Mouse (Mus musculus) cerebellum, postnatal 25 days (tissue): ENCODE data around the gene B4galnt4.
"Not testable (repeated sequence)": the region's sequence is repeated elsewhere in the genome, so short reads cannot be mapped to it uniquely, and the experiment has no call there.

Source experiments
- DNase-seq, 2 experiments: peaks; one replicate each; pipeline ENCODE4 v3.0.0; 2021; ENCODE audit warnings: mixed read lengths in 2 of 2

The B4galnt4 gene

GRCm38 (mm10) chr7:141060426-141061242, at the start of gene B4galnt4:
TSS of gene B4galnt4 (plus strand) at chr7:141061104.
- DNase-seq, result peak; percentile 95 to 97

- no peak for DNase-seq
Measured at GRCm38 (mm10) chr7:141011238-141011770, 49.6 kb upstream of the B4galnt4 start.

- no peak for DNase-seq
Measured at GRCm38 (mm10) chr7:141016707-141017697, 43.9 kb upstream of the B4galnt4 start.

GRCm38 (mm10) chr7:141017824-141018223, 43.1 kb upstream of the B4galnt4 start, which contains the start of gene Ifitm6:
TSS of gene Ifitm6 (minus strand) at chr7:141017924.
- not testable (repeated sequence) for DNase-seq

DNA sequence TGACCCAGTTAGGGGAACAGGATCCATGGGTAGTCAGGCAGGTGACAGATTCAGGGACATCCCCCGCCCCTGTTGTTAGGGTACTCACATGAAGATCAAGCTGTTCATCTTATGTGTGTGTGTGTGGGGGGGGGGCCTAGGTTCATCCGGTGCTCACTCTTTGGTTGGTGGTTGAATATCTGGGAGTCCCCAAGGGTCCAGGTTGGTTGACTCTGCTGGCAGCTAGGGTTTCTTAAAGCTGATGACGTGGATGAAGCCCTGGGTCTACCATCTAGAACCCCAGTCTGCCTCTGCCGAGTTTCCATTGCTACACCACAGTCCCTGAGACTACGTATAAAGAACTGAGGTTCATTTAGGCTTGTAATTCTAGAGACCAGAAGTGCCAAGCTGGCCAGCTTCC, 41.9 kb upstream of the B4galnt4 start:
- no peak for DNase-seq

GRCm38 (mm10) chr7:141021489-141022449, 39.1 kb upstream of the B4galnt4 start:
- no peak for DNase-seq

GRCm38 (mm10) chr7:141024865-141025838, 35.8 kb upstream of the B4galnt4 start:
- DNase-seq, result no peak

DNA sequence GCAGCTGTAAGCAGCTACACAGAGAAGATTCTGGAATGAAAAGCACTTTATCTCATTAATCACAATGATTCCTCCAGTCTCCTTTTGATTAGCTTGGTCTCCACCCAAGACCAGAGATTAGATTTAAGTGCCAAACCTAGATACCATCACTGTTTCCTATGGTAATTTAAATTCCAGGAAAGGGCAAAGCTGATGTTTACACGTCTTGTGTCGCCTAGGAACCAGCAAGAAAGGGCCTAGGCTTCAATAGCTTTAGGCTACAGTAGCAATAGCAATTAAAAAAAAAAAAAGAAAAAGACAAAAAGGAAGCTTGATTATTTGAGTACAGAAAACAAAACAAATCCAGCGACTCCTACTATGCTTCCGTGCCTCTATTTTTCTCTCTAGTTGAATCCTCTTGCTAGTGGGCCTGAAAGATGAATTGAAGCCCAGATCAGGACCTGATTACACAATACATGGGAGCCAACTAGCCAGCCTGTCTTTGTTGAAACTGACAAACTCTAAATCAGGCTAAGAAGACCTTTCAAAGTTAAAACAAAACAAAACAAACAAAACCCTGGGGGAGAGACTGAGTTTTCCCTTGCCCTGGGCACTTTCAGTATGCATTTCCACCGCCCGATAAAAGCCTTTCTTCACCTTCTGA, 34.7 kb upstream of the B4galnt4 start:
- DNase-seq, result no peak

GRCm38 (mm10) chr7:141026740-141027098, 34.2 kb upstream of the B4galnt4 start:
- no peak for DNase-seq

- DNase-seq, result no peak
Measured at GRCm38 (mm10) chr7:141028831-141029230, 32.1 kb upstream of the B4galnt4 start, which contains the start of gene Gm17387. TSS of gene Gm17387 (plus strand) at chr7:141029131.

DNA sequence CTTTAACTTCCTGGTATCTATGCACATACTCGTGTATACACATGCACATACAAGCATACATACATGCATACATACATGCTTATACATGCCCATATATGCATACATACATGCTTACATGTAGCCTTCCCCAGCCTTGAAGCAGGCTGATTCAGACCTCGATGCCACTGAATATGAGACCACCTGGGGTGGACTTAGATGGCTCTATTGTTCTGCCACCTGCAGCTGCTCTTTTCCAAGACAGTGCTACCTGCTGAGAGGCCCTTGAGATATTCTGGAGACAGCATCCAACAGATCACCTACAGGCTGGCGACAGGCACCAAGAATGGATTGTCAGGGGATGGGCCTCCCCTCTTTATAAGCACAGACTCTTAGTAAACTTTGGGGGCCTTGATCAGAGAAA, 30.5 kb upstream of the B4galnt4 start:
- DNase-seq, result no peak

- DNase-seq, result no peak
Measured at GRCm38 (mm10) chr7:141032458-141033167, 28.3 kb upstream of the B4galnt4 start.

GRCm38 (mm10) chr7:141036624-141037023, 24.3 kb upstream of the B4galnt4 start:
- not testable (repeated sequence) for DNase-seq

DNA sequence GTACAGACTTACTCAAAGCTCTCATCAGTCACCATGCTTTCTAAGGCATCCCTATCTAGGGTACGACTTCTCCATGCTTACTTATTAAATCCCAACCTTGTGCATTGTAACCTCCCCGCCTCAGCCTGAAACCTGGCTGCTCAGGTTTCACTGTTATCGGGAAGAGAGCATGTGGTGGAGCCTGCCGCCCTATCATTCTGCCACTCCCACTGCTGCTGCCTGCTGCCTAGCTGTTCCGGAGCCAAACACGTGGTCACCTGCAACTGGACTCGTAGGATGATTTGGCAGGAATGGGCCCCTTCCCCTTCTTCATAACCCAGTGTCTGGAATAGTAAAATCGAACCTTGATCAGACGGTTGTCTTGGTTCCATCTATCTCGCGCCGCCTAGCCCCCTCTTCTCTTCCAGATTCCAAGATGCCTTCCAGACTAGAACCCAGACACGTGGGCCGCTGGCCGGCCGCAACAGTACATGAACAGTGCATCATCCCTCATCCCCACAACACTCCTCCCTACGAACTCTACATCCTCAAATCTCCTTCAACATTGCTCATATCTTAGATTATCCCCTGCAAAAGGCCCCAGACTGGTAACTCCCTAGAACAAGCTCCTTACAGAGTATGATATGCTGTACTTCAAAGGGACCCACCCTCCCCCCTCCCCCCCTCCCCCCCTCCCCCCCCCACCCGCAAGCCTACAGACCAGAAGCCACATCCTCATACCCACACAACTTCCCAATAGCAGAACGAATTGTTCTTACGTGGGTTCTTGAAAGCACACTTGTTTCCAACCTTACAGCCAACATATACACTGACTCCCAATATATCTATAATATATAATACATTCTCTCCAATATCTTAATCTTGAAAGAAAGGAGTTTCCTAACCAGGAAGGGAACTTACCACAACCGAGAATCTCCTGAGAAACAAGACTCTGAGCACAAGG, 22.5 kb upstream of the B4galnt4 start:
- no peak for DNase-seq

DNA sequence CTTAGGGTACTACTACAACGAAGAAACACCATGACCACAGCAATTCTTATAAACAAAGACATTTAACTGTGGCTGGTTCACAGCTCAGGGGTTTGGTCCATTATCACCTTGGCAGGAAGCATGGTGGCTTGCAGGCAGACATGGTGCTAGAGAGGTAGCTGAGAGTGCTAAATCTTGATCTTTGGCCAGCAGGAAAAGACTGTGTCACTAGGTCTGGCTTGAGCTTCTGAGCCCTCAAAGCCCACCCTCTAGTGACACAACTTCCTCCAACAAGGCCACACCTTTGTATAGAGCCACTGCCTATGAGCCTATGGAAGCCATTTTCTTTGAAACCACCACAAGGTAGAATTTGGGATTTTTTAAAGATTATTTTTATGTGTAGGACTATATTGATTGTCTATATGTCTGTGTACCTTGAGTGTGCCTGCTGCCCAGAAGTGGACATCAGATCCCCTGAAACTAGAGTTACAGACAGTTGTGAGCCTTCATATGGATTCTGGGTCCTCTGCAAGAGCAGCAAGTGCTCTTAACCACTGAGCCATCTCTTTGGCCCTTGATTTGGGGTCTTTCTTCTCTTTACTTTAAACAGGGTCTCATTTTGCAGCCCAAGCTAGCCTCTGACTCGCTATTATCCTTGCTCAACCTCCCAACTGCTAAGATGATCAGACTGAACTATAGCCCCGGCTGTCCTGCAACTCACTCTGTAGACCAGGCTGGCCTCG, 21.4 kb upstream of the B4galnt4 start:
- no peak for DNase-seq

DNA sequence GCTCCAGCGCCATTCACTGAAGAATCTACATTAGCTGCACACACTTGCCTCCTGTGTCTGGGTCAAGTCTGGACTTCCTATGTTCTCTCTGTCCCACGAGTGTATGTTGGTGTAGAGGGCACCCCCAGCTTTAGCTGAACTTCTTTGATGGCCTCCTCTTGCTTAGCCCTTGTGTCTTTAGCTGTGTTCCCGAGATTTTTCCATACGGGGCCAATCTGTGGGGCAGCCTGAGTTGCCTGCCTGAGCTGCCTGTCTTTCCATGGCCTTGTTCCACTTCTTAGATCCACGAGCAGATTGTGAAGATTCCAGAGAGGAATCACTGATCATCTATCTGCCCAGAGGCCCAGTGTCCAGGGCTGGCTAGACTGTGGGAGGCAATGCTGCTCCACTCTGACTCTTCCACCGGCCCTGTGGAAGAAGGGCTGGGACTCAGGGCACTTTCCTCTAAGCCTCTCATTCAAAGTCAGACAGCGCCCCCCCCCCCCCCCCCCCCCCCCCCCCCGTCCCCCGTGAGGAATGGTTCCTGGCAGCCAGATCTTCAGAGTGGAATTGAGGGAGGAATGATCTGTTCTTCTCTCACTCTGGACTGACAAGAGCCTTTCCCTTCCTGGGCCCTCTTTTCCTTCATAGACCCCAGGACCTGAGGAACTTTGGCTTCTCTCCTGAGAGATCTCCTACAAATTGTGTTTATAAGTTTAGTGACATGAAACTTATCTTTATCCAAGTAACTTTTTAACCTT, 19.9 kb upstream of the B4galnt4 start:
- no peak for DNase-seq

GRCm38 (mm10) chr7:141041661-141042060, 19.2 kb upstream of the B4galnt4 start:
- DNase-seq, result peak; percentile 65 to 79
